Mouse (Mus musculus) monocyte, adult 5-6 weeks (primary cell): ENCODE measurements at regions not wholly inside any gene's neighbourhood (a gene's known extent, or its start where the extent isn't known, plus 50 kb on each side); places are given as distances from the start of the nearest gene placed in this dataset.
A peak's percentile ranks its signal among the peaks of the same experiment; 100 is the strongest.

ENCODE experiments used
- ATAC-seq: fragments of 153-309, 156-312 bp; replicated peaks from 2 replicates; pipeline ENCODE4 v1.8.0; 2017; ENCODE audit warnings: mild to moderate bottlenecking; ENCODE audit not compliant: low TSS enrichment, insufficient number of reproducible peaks, severe bottlenecking, poor library complexity, low FRiP score

GRCm38 (mm10) chr10:72298824-72299551 is 355.7 kb upstream of the Zwint start:
- ATAC-seq: no peak

- 0 out of 2 replicates have a peak, but pooled peaks have one; percentile 43 for ATAC-seq
These were observed 345.6 kb upstream of the Zwint start for GRCm38 (mm10) chr10:72309045-72309444.

GRCm38 (mm10) chr10:72318308-72318707 is 336.3 kb upstream of the Zwint start:
- no peak for ATAC-seq

DNA sequence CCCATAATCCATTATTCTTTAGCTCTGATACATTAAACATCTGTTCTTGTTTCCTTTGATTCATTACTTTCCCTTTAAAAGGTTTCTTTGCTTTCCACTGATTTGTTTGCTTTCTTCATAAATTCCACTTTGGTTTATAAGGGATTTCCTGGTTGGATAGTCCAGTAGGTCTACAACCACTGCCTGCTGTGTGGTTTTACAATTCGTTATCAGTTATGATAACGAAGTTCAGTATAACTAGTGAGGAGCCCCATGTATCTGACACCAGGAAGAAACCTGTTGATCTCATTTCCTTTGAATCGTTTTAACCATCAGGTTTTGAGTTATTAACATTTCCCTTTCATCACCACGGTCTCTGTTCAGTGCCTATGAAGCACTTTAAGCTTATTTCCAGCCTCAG is 334.3 kb upstream of the Zwint start:
- no peak for ATAC-seq

DNA sequence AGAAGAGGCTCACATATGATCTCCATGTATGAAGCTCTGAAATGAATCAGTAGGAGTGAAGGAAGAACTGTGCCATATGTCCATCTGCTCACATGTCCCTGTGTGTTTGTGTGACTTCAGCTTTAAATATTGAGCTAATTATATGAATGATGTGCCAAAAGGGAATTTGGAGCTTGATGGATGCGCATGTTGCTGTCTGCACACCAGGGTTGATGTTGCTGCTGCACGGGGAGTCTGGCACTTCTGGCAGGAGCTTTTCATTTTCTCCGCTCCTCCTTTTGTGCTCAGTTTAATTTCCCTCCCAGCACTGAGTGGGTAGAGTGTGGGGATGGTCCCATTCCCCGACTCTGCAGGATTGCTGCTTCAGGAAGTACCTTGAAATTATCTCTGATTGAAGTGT is 328.0 kb upstream of the Zwint start:
- no peak for ATAC-seq

- ATAC-seq: no peak
These were observed 307.4 kb upstream of the Zwint start for GRCm38 (mm10) chr10:72347253-72347652.

DNA sequence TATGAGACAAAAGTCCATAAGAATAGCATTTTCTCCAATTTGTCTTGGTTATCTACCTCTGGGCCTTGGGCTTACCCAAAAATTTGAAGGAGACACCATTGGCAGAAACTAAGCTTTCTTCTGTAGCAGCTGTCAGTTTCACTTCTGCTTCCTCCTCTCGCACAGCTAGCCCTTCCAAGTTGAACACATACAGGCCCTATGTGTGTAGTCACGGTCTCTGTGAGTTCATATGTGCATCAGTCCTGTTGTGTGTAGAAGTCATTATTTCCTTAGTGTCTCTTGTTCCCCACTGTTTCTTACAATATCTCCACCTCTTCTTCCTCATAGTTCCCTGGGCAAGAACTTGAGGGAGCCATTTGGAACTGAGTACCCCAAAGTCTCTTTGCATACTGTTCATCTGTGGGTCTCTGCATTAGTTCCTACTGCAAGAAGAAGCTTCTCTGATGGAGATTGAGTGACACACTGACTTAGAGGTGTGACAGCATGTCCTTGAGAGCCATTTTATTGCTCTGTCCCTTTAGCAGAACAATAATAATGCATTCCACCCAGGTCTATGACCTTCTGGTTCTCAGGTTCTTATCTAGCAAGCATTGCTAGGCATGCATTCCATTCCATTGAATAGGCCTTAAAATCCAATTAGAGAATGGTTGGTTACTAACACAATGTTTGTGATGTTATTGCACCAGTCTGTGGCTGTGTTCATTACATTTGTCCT is 306.5 kb upstream of the Zwint start:
- no peak for ATAC-seq

- ATAC-seq: no peak
These were observed 301.8 kb upstream of the Zwint start for GRCm38 (mm10) chr10:72352810-72353209.

- no peak for ATAC-seq
These were observed 301.1 kb upstream of the Zwint start for GRCm38 (mm10) chr10:72353515-72353914.

DNA sequence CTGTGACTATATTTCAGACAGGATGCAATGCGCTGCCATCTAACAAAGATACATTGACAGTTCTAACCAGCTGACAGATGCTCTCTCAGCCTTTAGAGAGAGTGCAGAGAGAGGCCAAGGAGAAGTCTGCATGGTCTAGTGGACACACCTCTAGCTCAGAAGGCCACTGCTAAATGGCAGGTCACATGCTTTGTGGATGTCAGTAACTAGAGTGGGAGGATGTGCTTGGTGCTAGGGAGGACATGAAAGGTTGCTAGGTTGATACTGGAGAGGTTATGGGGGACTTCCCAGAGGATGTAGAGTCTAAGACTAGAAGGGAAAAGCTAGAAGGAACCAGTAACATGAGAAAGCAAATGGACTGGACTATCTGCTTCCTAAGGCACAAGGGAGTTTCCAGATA is 271.3 kb upstream of the Zwint start:
- ATAC-seq: no peak

- no peak for ATAC-seq
These were observed 269.8 kb upstream of the Zwint start for GRCm38 (mm10) chr10:72384826-72385225.

- ATAC-seq: no peak
These were observed 263.2 kb upstream of the Zwint start for GRCm38 (mm10) chr10:72391397-72391796.

DNA sequence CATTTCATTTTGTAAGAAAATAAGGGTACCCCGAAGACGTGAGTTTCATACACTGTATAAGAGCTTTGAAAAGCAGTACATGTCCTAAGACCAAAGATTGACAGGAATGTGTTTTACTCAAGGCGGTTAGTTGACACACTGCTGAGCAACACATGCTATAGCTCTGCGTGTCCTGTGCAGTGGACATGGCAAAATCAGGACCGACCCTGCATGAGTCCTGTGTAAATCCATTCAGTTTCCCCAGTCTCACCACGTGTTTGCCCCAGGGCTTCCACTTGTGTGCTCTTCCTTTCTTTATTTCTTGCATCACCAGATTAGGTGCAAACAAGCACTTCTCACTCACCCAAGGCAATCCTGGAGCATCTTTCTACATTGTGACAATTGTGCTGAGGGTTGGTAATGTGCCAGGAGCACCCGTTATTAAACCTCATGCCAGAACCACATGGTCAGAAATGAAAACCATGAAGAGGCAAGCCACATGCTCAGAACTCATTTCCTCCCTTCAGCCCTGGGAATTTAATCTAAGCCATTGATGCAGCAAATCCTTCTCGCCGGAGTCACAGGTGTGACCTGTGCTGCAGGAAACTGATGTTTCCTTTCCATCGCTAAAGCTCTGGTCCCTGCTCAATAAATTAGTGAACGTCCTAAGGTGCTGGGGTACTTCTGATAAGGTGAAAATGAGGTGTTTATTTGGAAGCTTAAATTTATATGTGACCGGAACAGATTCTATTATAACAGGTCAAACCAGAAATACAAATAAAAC is 261.2 kb upstream of the Zwint start:
- ATAC-seq: no peak

DNA sequence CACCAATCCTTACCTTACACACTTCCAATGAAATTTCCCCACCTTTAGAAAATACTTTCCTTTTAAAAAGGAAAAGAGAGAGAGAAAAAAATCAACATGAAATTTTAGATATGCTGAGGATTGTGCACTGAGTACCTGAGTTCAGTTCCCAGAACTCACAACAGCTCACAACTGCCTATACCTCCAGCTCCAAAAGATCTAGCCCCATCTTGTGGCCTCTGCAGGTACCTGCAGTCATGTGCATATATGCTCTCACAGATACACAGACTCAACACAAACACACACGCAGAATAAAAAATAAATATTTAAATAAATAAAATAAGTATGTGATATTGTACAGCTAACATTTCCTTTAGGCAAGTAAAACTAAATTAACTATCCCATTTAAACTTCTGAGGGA is 260.3 kb upstream of the Zwint start:
- no peak for ATAC-seq

- ATAC-seq: no peak
These were observed 251.4 kb upstream of the Zwint start for GRCm38 (mm10) chr10:72403290-72403689.

DNA sequence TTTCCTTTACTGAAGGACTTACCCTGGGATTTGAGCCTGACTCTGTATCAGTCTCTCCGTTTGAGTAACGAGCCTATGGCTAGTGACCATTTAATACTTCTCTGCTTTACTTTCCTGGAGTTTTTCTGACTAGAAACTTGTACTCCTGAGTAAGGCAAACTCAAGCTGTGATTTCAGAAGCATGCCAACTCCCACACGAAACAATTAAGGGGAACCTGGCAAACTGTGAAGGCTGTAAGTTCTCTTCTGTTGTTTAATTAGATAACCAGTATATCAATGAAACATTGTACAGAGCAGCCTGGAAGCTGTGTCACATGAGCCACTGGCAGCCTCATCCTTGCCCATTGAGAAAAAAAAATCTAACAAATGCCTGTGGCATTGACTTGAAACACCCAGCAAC is 244.3 kb upstream of the Zwint start:
- ATAC-seq: no peak

GRCm38 (mm10) chr10:72411670-72412069 is 243.0 kb upstream of the Zwint start:
- no peak for ATAC-seq

DNA sequence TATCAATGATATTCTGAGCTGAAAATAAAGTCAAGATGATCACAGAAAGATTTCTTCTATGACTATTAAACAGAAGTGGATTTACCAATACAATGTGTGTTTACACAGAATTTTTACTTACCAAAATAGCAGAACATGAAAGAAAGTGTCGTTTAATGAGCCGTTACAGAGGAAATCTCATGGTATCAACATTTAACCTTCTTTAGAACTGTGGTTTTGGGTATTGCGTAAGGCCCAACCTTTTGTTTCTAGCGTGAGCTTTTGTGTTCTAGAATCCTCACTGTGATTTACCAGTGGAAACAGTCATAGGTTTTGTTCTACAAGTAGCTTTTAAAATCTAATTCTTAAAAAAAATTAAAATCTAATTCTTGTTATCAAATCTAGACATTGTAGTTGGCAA is 200.0 kb upstream of the Zwint start:
- ATAC-seq: no peak

DNA sequence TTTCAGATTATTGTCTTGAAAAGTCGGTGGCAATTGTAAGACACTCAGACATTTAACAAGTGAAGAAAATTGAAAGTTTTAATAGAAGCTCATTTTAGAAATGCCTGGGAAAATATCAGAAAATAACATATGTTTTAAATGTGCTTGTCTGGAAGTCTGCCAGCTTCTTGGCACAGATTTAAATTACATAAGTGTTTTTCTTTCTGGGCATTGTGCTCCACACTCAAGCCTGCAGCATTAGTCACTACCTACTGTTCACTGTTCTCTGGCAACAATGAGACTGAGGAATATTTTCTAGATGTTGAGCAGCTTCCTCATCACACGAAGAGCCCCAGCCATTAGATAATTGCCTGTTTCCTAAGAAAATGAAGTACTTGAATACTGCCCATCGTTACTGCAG is 170.3 kb upstream of the Zwint start:
- ATAC-seq: no peak

GRCm38 (mm10) chr10:72532431-72532830 is 122.2 kb upstream of the Zwint start:
- no peak for ATAC-seq
